Mouse (Mus musculus) forebrain, embryonic 13.5 days (tissue): ENCODE data around the gene Spata31d1d. TPM values are rescaled to one million over a fixed set of nuclear protein-coding genes. Genes with fewer than 3 reads are reported as not detected.
"Not testable (repeated sequence)": the region's sequence is repeated elsewhere in the genome, so short reads cannot be mapped to it uniquely, and the experiment has no call there.

Experiments
- ATAC-seq: fragments of 200-750 bp; cut with Nextera tagmentation; 2 replicates; pipeline ENCODE4 v1.8.0; 2017
- H3K27ac ChIP-seq: fragments of 300-500 bp; sonication (generic); 2 replicates; pipeline ENCODE4 v1.5.1; 2015; ENCODE audit warnings: inconsistent platforms, mild to moderate bottlenecking, moderate library complexity
- H3K27me3 ChIP-seq: fragments of 300-500 bp; sonication (generic); 2 replicates; pipeline ENCODE4 v1.6.1; 2015; ENCODE audit warnings: mild to moderate bottlenecking, inconsistent platforms
- H3K36me3 ChIP-seq: fragments of 300-500 bp; sonication (generic); 2 replicates; pipeline ENCODE4 v1.6.1; 2015; ENCODE audit warnings: mild to moderate bottlenecking, inconsistent platforms; ENCODE audit not compliant: poor library complexity, severe bottlenecking
- H3K4me1 ChIP-seq: fragments of 300-500 bp; sonication (generic); 2 replicates; pipeline ENCODE4 v1.6.1; 2015; ENCODE audit warnings: inconsistent platforms
- H3K4me2 ChIP-seq: fragments of 300-500 bp; sonication (generic); 2 replicates; pipeline ENCODE4 v1.6.1; 2015; ENCODE audit warnings: inconsistent platforms, mild to moderate bottlenecking, moderate library complexity
- H3K4me3 ChIP-seq: fragments of 300-500 bp; sonication (generic); 2 replicates; pipeline ENCODE4 v1.5.1; 2015; ENCODE audit warnings: mild to moderate bottlenecking, inconsistent platforms
- H3K9ac ChIP-seq: fragments of 300-500 bp; sonication (generic); 2 replicates; pipeline ENCODE4 v1.6.1; 2015; ENCODE audit warnings: mild to moderate bottlenecking, inconsistent platforms
- H3K9me3 ChIP-seq: fragments of 300-500 bp; sonication (generic); replicated peaks from 2 replicates; pipeline ENCODE4 v1.6.1; 2016; ENCODE audit warnings: inconsistent platforms
- WGBS: fragments of 180-500 bp; shearing (Covaris S2); methylation state at CpG from one replicate; pipeline ENCODE4 v1.1.7; 2015; 5-methylcytosine and 5-hydroxymethylcytosine counted together
- polyA plus RNA-seq: library from polyadenylated mRNA; unstranded; fragments of >200 nt; fragmentation: Nextera tagmentation; extraction: Ambion mirVana; gene quantifications from 2 replicates; pipeline ENCODE4 v1.2.1, GENCODE M21; 2015

Gene Spata31d1d
- polyA plus RNA-seq, 1 experiment from 2014 or later, result not detected

- ATAC-seq, result no peak
- H3K9me3 ChIP-seq, result no peaks in the 10 kb centered on the region
- H3K36me3 ChIP-seq, result peaks cover 14% of the 10 kb centered on the region
- no peak overlapping the region for H3K4me2 ChIP-seq
- H3K4me1 ChIP-seq, result no peaks in the 10 kb centered on the region
- 86% methylated on average over 12 of the region's 12 CpGs for WGBS
- H3K4me3 ChIP-seq, result no peak overlapping the region
- no peaks in the 10 kb centered on the region for H3K27me3 ChIP-seq
- H3K9ac ChIP-seq, result no peak overlapping the region
- no peak overlapping the region for H3K27ac ChIP-seq
Observed at GRCm38 (mm10) chr13:59750310-59750709, 18.8 kb upstream of the Spata31d1d start.

- H3K9me3 ChIP-seq, result no peaks in the 10 kb centered on the region
- H3K27ac ChIP-seq, result no peak within 1 kb of the TSS
- H3K27me3 ChIP-seq, result no peaks in the 10 kb centered on the region
- 0 out of 2 replicates have a peak within 1 kb of the TSS, but pooled peaks have one; percentile 12 for H3K9ac ChIP-seq
- H3K4me2 ChIP-seq, result no peak within 1 kb of the TSS
- WGBS, result 80% methylated on average over 9 of the region's 9 CpGs
- H3K4me1 ChIP-seq, result no peaks in the 10 kb centered on the region
- no peak within 1 kb of the TSS for H3K4me3 ChIP-seq
- H3K36me3 ChIP-seq, result no peaks in the 10 kb centered on the region
- no peak for ATAC-seq
Observed at GRCm38 (mm10) chr13:59746711-59747110, 15.2 kb upstream of the Spata31d1d start, which contains the start of gene 1700014D04Rik. 1700014D04Rik (minus strand) TSS chr13:59746752.

GRCm38 (mm10) chr13:59746164-59746563 lies 14.6 kb upstream of the Spata31d1d start:
- WGBS, result 81% methylated on average over 5 of the region's 6 CpGs
- no peak overlapping the region for H3K9ac ChIP-seq

GRCm38 (mm10) chr13:59745462-59745861 lies 13.9 kb upstream of the Spata31d1d start:
- H3K4me1 ChIP-seq, result no peaks in the 10 kb centered on the region
- no peak overlapping the region for H3K4me2 ChIP-seq
- H3K4me3 ChIP-seq, result no peak overlapping the region
- no peak overlapping the region for H3K27ac ChIP-seq
- no peaks in the 10 kb centered on the region for H3K9me3 ChIP-seq
- 90% methylated on average over 6 of the region's 6 CpGs for WGBS
- no peaks in the 10 kb centered on the region for H3K27me3 ChIP-seq
- no peaks in the 10 kb centered on the region for H3K36me3 ChIP-seq
- ATAC-seq, result no peak
- H3K9ac ChIP-seq, result no peak overlapping the region

More at GRCm38 (mm10) chr13:59746164-59746563, 14.6 kb upstream of the Spata31d1d start:
- Histone ChIP-seq H3K4me3 (no peak overlapping the region), H3K4me2 (no peak overlapping the region), H3K36me3 (no peaks in the 10 kb centered on the region), H3K27me3 (no peaks in the 10 kb centered on the region), H3K27ac (no peak overlapping the region), H3K9me3 (no peaks in the 10 kb centered on the region), H3K4me1 (no peaks in the 10 kb centered on the region)
- ATAC-seq, result no peak

- H3K27ac ChIP-seq, result no peak overlapping the region
- ATAC-seq, result no peak
- no peak overlapping the region for H3K4me2 ChIP-seq
- no peak overlapping the region for H3K9ac ChIP-seq
- WGBS, result 80% methylated on average over 10 of the region's 10 CpGs
- no peaks in the 10 kb centered on the region for H3K27me3 ChIP-seq
- H3K9me3 ChIP-seq, result no peaks in the 10 kb centered on the region
- H3K4me3 ChIP-seq, result no peak overlapping the region
- H3K4me1 ChIP-seq, result no peaks in the 10 kb centered on the region
- no peaks in the 10 kb centered on the region for H3K36me3 ChIP-seq
Observed at GRCm38 (mm10) chr13:59741697-59742096, 10.1 kb upstream of the Spata31d1d start.

GRCm38 (mm10) chr13:59741096-59741495 lies 9.5 kb upstream of the Spata31d1d start:
- no peaks in the 10 kb centered on the region for H3K9me3 ChIP-seq
- ATAC-seq, result no peak
- H3K4me1 ChIP-seq, result no peaks in the 10 kb centered on the region
- H3K27me3 ChIP-seq, result no peaks in the 10 kb centered on the region
- H3K27ac ChIP-seq, result no peak overlapping the region
- no peak overlapping the region for H3K9ac ChIP-seq
- 92% methylated on average over 11 of the region's 11 CpGs for WGBS
- H3K4me2 ChIP-seq, result no peak overlapping the region
- H3K36me3 ChIP-seq, result no peaks in the 10 kb centered on the region
- H3K4me3 ChIP-seq, result no peak overlapping the region

GRCm38 (mm10) chr13:59739397-59739796 lies 7.8 kb upstream of the Spata31d1d start:
- WGBS, result 92% methylated on average over 4 of the region's 4 CpGs
- ATAC-seq, result no peak
- no peak overlapping the region for H3K9ac ChIP-seq
- H3K27me3 ChIP-seq, result no peaks in the 10 kb centered on the region
- no peaks in the 10 kb centered on the region for H3K36me3 ChIP-seq
- H3K27ac ChIP-seq, result no peak overlapping the region
- H3K9me3 ChIP-seq, result no peaks in the 10 kb centered on the region
- H3K4me3 ChIP-seq, result no peak overlapping the region
- H3K4me1 ChIP-seq, result no peaks in the 10 kb centered on the region
- H3K4me2 ChIP-seq, result no peak overlapping the region

- Histone ChIP-seq H3K36me3 (no peaks in the 10 kb centered on the region), H3K4me1 (no peaks in the 10 kb centered on the region), H3K27ac (no peak overlapping the region), H3K4me2 (no peak overlapping the region), H3K9me3 (no peaks in the 10 kb centered on the region), H3K27me3 (no peaks in the 10 kb centered on the region), H3K4me3 (no peak overlapping the region), H3K9ac (no peak overlapping the region)
- 81% methylated on average over 2 of the region's 2 CpGs for WGBS
- no peak for ATAC-seq
Observed at GRCm38 (mm10) chr13:59738455-59738854, 6.9 kb upstream of the Spata31d1d start.

- Histone ChIP-seq H3K27me3 (no peaks in the 10 kb centered on the region), H3K36me3 (no peaks in the 10 kb centered on the region), H3K4me1 (no peaks in the 10 kb centered on the region), H3K9me3 (no peaks in the 10 kb centered on the region), H3K27ac (no peak overlapping the region), H3K9ac (no peak overlapping the region), H3K4me3 (no peak overlapping the region), H3K4me2 (no peak overlapping the region)
- WGBS, result 31% methylated on average over 3 of the region's 3 CpGs
- no peak for ATAC-seq
Observed at GRCm38 (mm10) chr13:59735190-59735589, 3.6 kb upstream of the Spata31d1d start.

- H3K9me3 ChIP-seq, H3K4me2 ChIP-seq, H3K4me3 ChIP-seq, H3K27me3 ChIP-seq, H3K9ac ChIP-seq, H3K36me3 ChIP-seq, ATAC-seq, H3K4me1 ChIP-seq, H3K27ac ChIP-seq: not testable (repeated sequence)
- 23% methylated on average over 6 of the region's 6 CpGs for WGBS
Observed at GRCm38 (mm10) chr13:59734347-59734746, 2.8 kb upstream of the Spata31d1d start.

- Histone ChIP-seq H3K27me3 (no peaks in the 10 kb centered on the region), H3K4me2 (no peak overlapping the region), H3K4me1 (no peaks in the 10 kb centered on the region), H3K27ac (no peak overlapping the region), H3K9me3 (no peaks in the 10 kb centered on the region), H3K9ac (no peak overlapping the region), H3K36me3 (no peaks in the 10 kb centered on the region), H3K4me3 (no peak overlapping the region)
- ATAC-seq, result no peak
- WGBS, result 77% methylated on average over 4 of the region's 4 CpGs
Observed at GRCm38 (mm10) chr13:59733936-59734335, 2.4 kb upstream of the Spata31d1d start.

GRCm38 (mm10) chr13:59728378-59729093 lies 3.0 kb downstream of the Spata31d1d start:
- Histone ChIP-seq H3K4me2 (no peak overlapping the region), H3K4me3 (no peak overlapping the region), H3K9me3 (no peaks in the 10 kb centered on the region), H3K9ac (0 out of 2 replicates have a peak overlapping the region, but pooled peaks have one; percentile 21), H3K27me3 (no peaks in the 10 kb centered on the region), H3K27ac (no peak overlapping the region), H3K4me1 (peaks cover 4% of the 10 kb centered on the region; the same call in 1 of the 2 replicates), H3K36me3 (no peaks in the 10 kb centered on the region)
- 27% methylated on average over 7 of the region's 7 CpGs for WGBS
- peak; percentile 87 for ATAC-seq
